Comparison of ENCODE assay signal across 8 mouse cellular contexts in the genomic region with DNA sequence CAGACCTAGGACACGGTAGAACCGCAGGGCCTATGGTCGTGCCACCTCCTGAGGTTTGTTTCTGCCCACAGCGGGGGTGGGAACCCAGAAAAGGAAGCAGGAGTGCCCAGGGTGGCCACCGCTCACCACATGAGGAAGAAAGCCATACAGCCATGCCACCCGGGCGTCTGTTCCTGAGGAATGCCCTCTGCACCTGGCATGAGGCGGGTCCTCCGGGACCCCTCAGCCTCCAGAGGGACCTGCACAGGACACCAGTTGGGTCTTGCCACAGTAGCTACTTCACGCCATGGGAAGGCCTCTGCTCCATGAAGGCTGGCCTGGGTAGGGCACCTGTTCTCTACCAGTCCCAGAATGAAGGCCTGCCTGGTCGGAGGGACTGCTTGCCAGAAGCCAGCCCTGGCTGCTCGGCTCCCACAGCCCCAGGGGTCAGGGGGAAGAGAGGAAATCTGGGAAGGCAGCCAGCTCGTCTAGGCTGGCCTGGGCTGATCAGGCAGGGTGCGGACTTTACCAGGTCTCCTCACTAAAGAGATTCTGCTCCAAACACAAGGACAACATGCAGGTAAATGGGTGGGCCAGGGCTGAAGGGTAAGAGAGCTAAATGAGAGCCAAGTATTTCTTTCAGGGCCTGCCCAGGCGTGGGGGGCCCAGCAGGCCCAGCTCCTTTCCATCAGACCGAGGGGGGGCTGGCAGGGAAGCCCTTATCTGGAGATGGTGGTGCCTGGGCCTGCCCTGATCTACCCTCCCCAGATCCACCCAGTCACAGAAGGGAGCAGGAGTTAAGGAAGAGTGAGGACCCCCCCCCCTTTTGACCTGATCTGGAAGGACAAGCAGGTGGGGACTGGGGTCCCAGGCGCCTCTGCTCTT. TPM values are rescaled to one million over a fixed set of nuclear protein-coding genes. Genes with fewer than 3 reads are reported as not detected.
DNase-seq lines count a peak whose midpoint lies in the region; ATAC-seq and TF ChIP-seq lines count a peak whose summit lies in the region.

No protein-coding gene starts in this region.

- peak overlapping the region; percentile 94 for H3K27ac ChIP-seq in cortical plate, adult 2 months (ENCODE audit: insufficient read depth, low read length)
- peak overlapping the region; percentile 97 for H3K27ac ChIP-seq in heart, embryonic 11.5 days (ENCODE audit: low read depth, low read length)

- no peak for TF ChIP-seq POLR2A in cortical plate, adult 2 months (IDR thresholded peaks at IDR 0.05; ENCODE audit: extremely low read depth, insufficient read depth, low read length)

- H3K4me3 ChIP-seq in cortical plate, adult 2 months (ENCODE audit: insufficient read depth, low read length), result peak overlapping the region; percentile 9; the same call in 1 of the 2 replicates
- H3K4me3 ChIP-seq in heart, embryonic 11.5 days (ENCODE audit: low read depth, low read length), result peak overlapping the region; percentile 45

- H3K9me3 ChIP-seq in heart, embryonic 11.5 days (replicated peaks; ENCODE audit: control insufficient read depth, low read length), result no peaks in the 10 kb centered on the region

- H3K9ac ChIP-seq in heart, embryonic 11.5 days (ENCODE audit: low read depth, low read length), result peak overlapping the region; percentile 83

- peaks cover 35% of the 10 kb centered on the region for H3K4me1 ChIP-seq in cortical plate, adult 2 months (ENCODE audit: control insufficient read depth, insufficient read depth, low read length)
- peaks cover 75% of the 10 kb centered on the region for H3K4me1 ChIP-seq in heart, embryonic 11.5 days (ENCODE audit: control insufficient read depth, insufficient read depth, low read length)

- peak overlapping the region; percentile 76 for H3K4me2 ChIP-seq in heart, embryonic 11.5 days

- no peaks in the 10 kb centered on the region for H3K36me3 ChIP-seq in heart, embryonic 11.5 days (ENCODE audit: control insufficient read depth, insufficient read depth, low read length)

- DNase-seq in ovary, postnatal 36 days (ENCODE audit: low spot score), result peak; percentile 46
- DNase-seq in ovary, postnatal 14 days (ENCODE audit: low spot score), result no peak
- DNase-seq in kidney, adult 9 months, result peak; percentile 82
- DNase-seq in lung, postnatal 10 days, result peak; percentile 68
- DNase-seq in thymus, postnatal 25 days, result peak; percentile 64
- no peak for DNase-seq in embryo, embryonic 11 days

- ATAC-seq in heart, embryonic 11.5 days (replicated peaks; ENCODE audit: insufficient number of reproducible peaks, low FRiP score, low TSS enrichment), result peak; percentile 20

- TF ChIP-seq CTCF in cortical plate, adult 2 months (IDR thresholded peaks at IDR 0.05; ENCODE audit: extremely low read depth, insufficient read depth, low read length), result no peak

- no peaks in the 10 kb centered on the region for H3K27me3 ChIP-seq in heart, embryonic 11.5 days (ENCODE audit: control insufficient read depth, insufficient read depth, low read length)

- 42% methylated on average over 17 of the region's 17 CpGs for WGBS in heart, embryonic 11.5 days (ENCODE audit: insufficient replicate concordance)

RNA-seq across cellular contexts. Expression of a gene that starts 4.1 kb away (rescaled TPM):
- polyA plus RNA-seq in cortical plate, adult 2 months (2012; rRNA removed), result not detected in 2 replicates
- polyA plus RNA-seq in heart, embryonic 11.5 days (2014; fragmentation: Nextera tagmentation; extraction: Ambion mirVana), result 1.8 and 2.8 TPM in 2 replicates

RNA-seq across cellular contexts. Expression of a gene that starts 17.5 kb away (rescaled TPM):
- polyA plus RNA-seq in cortical plate, adult 2 months (2012; rRNA removed), result 38.2 and 38.5 TPM in 2 replicates
- 842 and 965 TPM in 2 replicates for polyA plus RNA-seq in heart, embryonic 11.5 days (2014; fragmentation: Nextera tagmentation; extraction: Ambion mirVana)

RNA-seq across cellular contexts. Expression of a gene that starts 22.6 kb away (rescaled TPM):
- polyA plus RNA-seq in cortical plate, adult 2 months (2012; rRNA removed), result 32.9 and 45.0 TPM in 2 replicates
- not detected in 2 replicates for polyA plus RNA-seq in heart, embryonic 11.5 days (2014; fragmentation: Nextera tagmentation; extraction: Ambion mirVana)

RNA-seq across cellular contexts. Expression of a gene that starts 26.0 kb away (rescaled TPM):
- polyA plus RNA-seq in cortical plate, adult 2 months (2012; rRNA removed), result 550 and 668 TPM in 2 replicates
- 42.1 and 49.6 TPM in 2 replicates for polyA plus RNA-seq in heart, embryonic 11.5 days (2014; fragmentation: Nextera tagmentation; extraction: Ambion mirVana)

Comparison
In these comparisons a context has a peak if more than half of its experiments do, and no peak if none do; other contexts are left out.
1. DNase-seq: peak in ovary, postnatal 36 days (single experiment), kidney, adult 9 months (single experiment), lung, postnatal 10 days (single experiment) and thymus, postnatal 25 days (single experiment); none in ovary, postnatal 14 days (single experiment) and embryo, embryonic 11 days (single experiment).
2. RNA of a gene that starts 17.5 kb away (polyA plus RNA-seq): 842 to 965 TPM in heart, embryonic 11.5 days; 38.2 to 38.5 TPM in cortical plate, adult 2 months; every median in the first group is over 10 times any median in the second.
3. RNA of a gene that starts 22.6 kb away (polyA plus RNA-seq): 32.9 to 45.0 TPM in cortical plate, adult 2 months; not detected in heart, embryonic 11.5 days; every median in the first group is over 10 times any median in the second.